Mouse (Mus musculus) hindbrain, embryonic 10.5 days (tissue): ENCODE data around the gene Odf2l. TPM values are rescaled to one million over a fixed set of nuclear protein-coding genes. Genes with fewer than 3 reads are reported as not detected.

Experiments used
- DNase-seq: peaks from one replicate; pipeline ENCODE4 v3.0.0-alpha.2; 2017; ENCODE audit warnings: low spot score
- H3K27ac ChIP-seq: fragments of 300-500 bp; sonication (generic); 2 replicates; pipeline ENCODE4 v1.5.1; 2016; ENCODE audit warnings: mild to moderate bottlenecking, moderate library complexity
- H3K27me3 ChIP-seq: fragments of 300-500 bp; sonication (generic); 2 replicates; pipeline ENCODE4 v1.6.1; 2016; ENCODE audit warnings: mild to moderate bottlenecking; ENCODE audit not compliant: poor library complexity, insufficient read depth, severe bottlenecking
- H3K36me3 ChIP-seq: fragments of 300-500 bp; sonication (generic); 2 replicates; pipeline ENCODE4 v1.6.1; 2016; ENCODE audit warnings: mild to moderate bottlenecking, moderate library complexity
- H3K4me1 ChIP-seq: fragments of 300-500 bp; sonication (generic); replicated peaks from 2 replicates; pipeline ENCODE4 v1.6.1; 2016; ENCODE audit warnings: mild to moderate bottlenecking
- H3K4me3 ChIP-seq: fragments of 300-500 bp; sonication (generic); 2 replicates; pipeline ENCODE4 v1.5.1; 2016; ENCODE audit warnings: mild to moderate bottlenecking, moderate library complexity
- H3K9me3 ChIP-seq: fragments of 300-500 bp; sonication (generic); 2 replicates; pipeline ENCODE4 v1.6.1; 2016; ENCODE audit warnings: mild to moderate bottlenecking, moderate library complexity
- WGBS: fragments of 180-500 bp; shearing (Covaris S2); methylation state at CpG from one replicate; pipeline ENCODE4 v1.1.7; 2016; 5-methylcytosine and 5-hydroxymethylcytosine counted together
- polyA plus RNA-seq: library from polyadenylated mRNA; unstranded; fragments of >200 nt; fragmentation: Nextera tagmentation; extraction: Ambion mirVana; gene quantifications from 2 replicates; pipeline ENCODE4 v1.2.1, GENCODE M21; 2016

The Odf2l gene
- polyA plus RNA-seq, 1 experiment from 2014 or later, result 17.8 TPM

GRCm38 (mm10) chr3:145191972-145192371, 73.6 kb downstream of the Odf2l start:
- Histone ChIP-seq H3K4me1 (no peaks in the 10 kb centered on the region), H3K27ac (no peak overlapping the region), H3K36me3 (no peaks in the 10 kb centered on the region), H3K9me3 (no peaks in the 10 kb centered on the region), H3K27me3 (no peaks in the 10 kb centered on the region), H3K4me3 (no peak overlapping the region)
- DNase-seq, result no peak
- 91% methylated on average over 2 of the region's 2 CpGs for WGBS

DNA sequence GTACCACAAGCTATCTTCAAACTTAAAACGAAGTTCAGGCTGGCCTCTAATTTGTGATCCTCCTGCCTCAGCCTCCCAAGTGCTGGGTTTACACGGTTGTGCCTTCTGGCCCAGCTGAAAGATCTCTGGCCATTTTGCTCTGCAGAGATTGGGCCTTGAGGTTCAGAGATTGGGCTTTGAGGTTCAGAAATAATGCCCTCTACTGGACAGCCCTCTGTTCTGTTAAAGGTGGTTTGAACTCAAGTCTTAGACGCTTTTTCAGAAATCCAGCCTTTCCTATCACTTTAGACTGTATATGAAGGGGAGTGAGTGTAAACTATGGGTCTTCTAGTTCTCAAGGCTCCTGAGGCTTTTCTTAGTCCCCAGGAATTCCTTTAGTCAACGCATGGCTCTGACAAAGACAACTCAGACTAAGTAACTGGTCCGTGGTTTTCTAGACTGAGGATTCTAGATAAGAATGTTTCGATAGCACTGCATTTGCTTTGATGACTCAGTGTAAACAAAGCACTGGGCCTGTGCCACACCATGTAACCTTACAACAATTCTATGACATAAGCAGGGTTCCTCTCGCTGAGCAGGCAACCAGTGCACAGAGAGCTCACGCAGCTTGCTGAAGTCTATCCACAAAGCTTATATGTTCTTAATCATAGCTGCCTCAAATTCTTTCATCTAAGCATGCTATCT, 77.0 kb downstream of the Odf2l start:
- Histone ChIP-seq H3K9me3 (no peaks in the 10 kb centered on the region), H3K27me3 (no peaks in the 10 kb centered on the region), H3K27ac (no peak overlapping the region), H3K36me3 (no peaks in the 10 kb centered on the region), H3K4me1 (no peaks in the 10 kb centered on the region), H3K4me3 (no peak overlapping the region)
- 87% methylated on average over 8 of the region's 8 CpGs for WGBS
- DNase-seq, result no peak

DNA sequence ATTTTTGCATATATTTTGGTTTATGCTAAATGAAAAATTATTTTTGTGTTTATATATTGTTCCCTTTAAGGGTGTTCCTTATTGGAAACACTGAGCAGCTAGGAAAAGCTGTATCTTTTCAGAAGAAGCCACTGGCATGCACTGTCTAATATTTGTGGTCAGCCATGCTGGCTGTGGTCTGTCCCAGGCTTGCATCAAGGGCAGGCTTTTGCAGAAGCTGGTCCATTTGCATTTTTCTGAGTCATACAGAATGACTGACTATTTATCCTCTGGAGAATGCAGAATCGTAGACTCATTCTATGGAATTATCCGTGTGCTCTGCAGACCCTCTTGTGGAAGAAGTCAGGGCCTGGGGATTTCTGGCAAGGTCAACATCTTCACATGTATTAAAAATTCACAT, 79.7 kb downstream of the Odf2l start:
- no peak for DNase-seq
- no peak overlapping the region for H3K27ac ChIP-seq
- H3K9me3 ChIP-seq, result no peaks in the 10 kb centered on the region
- H3K27me3 ChIP-seq, result no peaks in the 10 kb centered on the region
- no peaks in the 10 kb centered on the region for H3K36me3 ChIP-seq
- no peak overlapping the region for H3K4me3 ChIP-seq
- 88% methylated on average over 2 of the region's 2 CpGs for WGBS
- H3K4me1 ChIP-seq, result no peaks in the 10 kb centered on the region

Other genes starting within 250 kb of the Odf2l start
- not detected in 2 replicates for gene Clca4b, start 186.1 kb upstream of the Odf2l start, polyA plus RNA-seq
- gene Clca4a, start 143.5 kb upstream of the Odf2l start, polyA plus RNA-seq, result 0.05 TPM in 1 of 2 replicates, not detected in the other
- not detected in 2 replicates for gene Clca1, start 85.8 kb upstream of the Odf2l start, polyA plus RNA-seq
- 0.17 and 0.39 TPM in 2 replicates for gene Clca2, start 19.1 kb upstream of the Odf2l start, polyA plus RNA-seq
- 0.39 and 0.77 TPM in 2 replicates for gene Col24a1, start 173.9 kb downstream of the Odf2l start, polyA plus RNA-seq